Mouse (Mus musculus) heart, postnatal 0 days (tissue): ENCODE measurements around the gene Spc24.

Source experiments
- CTCF ChIP-seq: IDR thresholded peaks from 2 replicates; pipeline ENCODE4 v1.5.1; 2016; ENCODE audit warnings: antibody characterized with exemption, control low read depth, low read depth
- EP300 ChIP-seq: IDR thresholded peaks from 2 replicates; pipeline ENCODE4 v1.6.1; 2016; ENCODE audit warnings: antibody characterized with exemption, low read depth

DNA sequence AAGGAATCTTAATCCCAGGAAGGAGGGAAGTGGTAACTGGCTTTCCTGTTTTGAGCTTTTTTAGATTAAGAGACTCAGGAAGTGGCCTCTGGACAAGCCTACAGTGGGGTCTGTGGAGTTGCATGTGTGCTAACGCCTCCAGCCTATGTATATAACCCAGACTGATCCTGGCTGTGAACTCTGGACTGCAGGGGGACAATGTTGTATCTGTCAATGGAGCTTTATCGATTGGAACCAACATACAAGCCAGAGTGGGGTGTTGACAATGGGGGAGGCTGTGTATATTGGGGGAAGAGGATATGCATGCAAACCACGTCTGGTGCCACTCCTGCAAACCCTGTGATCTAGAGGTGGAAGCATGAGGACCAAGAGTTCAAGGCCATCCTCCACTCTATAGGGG is 46.3 kb upstream of the Spc24 start:
- no peak for TF ChIP-seq CTCF
- TF ChIP-seq EP300 = no peak
